Mouse (Mus musculus) right cerebral cortex, postnatal 36 days (tissue): ENCODE data around the gene Tbx15.

ENCODE experiments used
- DNase-seq, 2 experiments: peaks; one replicate each; pipeline ENCODE4 v3.0.0; 2022; ENCODE audit warnings: low spot score in 2 of 2, mixed read lengths in 1 of 2

Tbx15 gene

DNA sequence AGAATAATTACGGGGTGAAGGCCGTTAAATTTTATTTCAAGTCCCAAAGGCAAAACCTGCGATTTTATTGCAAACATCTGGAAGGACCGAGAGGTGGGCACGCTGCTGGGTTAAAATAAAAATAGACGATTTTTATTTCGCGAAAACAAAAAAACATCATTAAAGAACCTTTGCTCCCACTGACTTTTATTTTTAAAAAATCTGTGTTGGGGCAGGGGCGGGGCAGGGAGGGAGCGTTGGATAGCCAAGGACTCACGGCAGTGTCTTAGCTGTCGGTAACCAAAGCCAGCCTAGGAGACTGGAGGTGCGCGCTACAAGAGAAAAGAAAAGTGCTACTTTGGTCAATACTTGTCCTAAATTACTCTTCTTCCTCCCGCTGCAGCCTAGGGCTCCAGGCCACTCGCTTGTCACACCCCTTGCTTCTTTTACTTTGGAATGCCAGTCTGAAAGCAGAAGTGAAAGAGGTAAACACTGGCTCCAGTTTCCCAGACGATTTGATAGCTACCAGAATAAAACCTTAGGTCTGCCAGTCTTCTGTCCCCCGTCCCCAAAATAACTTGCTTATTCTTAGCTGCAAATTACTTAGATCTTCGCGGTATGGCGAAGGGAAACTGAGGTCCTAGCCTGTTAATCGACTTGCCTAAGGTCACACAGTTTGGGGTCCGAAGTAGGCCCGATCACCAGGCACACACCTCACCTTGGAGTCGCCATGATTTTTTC lies 8.8 kb downstream of the Tbx15 start:
- no peak for DNase-seq

DNA sequence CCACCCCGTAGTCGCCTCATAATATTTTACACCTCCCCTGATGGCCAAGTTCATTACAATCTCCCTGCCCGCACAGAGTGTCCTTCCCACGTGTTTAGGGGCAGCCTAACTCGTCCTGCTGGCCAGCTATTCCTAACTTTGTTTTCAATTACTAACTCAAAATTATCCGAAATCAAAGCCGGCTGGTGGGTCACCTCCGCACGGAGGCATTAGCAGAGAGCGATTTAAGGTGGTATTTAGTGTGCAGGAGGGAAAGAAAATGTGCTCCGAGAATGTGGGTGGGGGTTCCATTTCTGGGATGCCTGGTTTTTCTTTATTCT lies 9.3 kb downstream of the Tbx15 start:
- no peak for DNase-seq

DNA sequence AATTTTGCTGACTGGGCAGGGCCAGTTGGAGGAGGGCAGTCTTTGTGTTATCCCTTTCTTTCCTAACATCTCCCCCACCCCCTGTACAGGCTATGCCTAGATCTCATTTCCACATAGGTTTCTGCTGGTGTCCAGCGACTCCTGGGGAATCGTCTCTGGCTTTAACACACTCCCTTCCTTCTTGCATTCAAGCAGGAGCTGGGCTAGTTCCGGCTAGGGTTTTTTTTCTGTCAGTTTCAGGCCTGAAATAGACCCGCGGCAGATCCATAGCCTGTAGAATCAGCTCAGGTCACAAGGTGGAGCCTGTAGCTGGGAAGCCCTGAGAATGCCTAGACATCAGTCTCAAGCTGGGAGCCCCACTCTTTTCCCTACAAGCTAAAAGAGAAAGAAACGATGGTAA lies 9.7 kb downstream of the Tbx15 start:
- DNase-seq: no peak

DNA sequence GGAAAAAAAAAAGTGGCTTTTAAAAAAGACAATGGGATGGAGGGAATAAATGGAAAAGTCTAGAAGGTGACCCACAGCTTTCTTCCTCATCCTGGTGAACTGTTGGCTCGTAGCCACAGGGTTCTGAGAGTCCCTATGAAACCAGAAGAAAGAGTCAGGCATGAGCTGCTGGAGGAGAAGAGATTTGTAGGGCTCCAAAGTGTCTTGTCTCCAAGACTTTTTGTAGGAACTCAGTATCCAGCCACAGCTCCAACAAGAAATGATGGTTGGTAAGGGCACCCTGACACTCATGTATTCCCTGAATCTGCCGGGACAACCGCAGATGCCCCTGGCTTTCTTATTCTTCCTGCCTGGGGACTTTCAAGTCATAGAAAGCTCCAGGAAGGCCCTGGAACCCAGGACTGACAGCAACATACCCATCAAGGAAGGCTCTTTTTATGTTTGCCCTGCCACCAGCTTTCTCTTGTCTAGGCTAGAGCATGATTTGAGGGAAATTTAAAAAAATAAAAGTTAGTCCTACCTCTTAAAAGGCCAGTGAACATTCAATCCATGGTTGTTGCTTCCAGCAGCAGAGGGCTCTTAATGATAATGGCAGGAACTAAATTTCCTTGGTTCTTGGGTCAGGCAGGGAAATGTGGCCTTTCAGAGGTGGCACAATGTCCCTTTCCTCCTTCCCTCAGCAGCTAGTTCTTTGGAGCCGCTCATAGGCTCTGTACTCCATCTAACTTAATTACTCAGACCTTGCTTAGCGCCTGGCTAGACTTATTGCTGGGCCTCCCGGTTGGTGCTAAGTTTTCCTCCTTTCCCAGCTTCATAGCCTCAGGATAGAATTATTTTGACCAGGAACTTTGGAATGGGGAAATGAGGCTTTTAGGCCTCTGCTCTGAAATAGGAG lies 11.3 kb downstream of the Tbx15 start:
- no peak for DNase-seq

GRCm38 (mm10) chr3:99252461-99253091 lies 12.4 kb downstream of the Tbx15 start:
- no peak for DNase-seq

DNA sequence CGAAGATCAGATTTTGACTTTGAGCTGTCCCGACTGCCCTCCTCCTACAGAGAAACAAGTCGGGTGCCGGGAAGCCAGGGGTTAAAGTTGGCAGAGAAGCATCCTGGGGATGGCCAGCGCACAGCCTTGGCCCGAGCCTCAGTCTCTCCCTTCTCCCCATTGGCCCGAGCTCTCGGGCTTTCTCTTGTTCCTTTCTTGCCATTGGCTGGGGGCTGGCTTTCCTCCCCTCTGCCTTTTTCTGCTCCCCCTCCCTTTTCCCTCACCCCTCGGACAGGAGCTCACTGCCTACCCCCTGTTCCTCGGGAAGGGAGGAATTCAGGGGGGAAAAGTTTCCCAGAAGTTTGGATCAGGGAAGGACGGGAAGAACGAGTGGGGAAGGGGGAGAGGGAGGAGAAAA lies 12.9 kb downstream of the Tbx15 start:
- no peak for DNase-seq

DNA sequence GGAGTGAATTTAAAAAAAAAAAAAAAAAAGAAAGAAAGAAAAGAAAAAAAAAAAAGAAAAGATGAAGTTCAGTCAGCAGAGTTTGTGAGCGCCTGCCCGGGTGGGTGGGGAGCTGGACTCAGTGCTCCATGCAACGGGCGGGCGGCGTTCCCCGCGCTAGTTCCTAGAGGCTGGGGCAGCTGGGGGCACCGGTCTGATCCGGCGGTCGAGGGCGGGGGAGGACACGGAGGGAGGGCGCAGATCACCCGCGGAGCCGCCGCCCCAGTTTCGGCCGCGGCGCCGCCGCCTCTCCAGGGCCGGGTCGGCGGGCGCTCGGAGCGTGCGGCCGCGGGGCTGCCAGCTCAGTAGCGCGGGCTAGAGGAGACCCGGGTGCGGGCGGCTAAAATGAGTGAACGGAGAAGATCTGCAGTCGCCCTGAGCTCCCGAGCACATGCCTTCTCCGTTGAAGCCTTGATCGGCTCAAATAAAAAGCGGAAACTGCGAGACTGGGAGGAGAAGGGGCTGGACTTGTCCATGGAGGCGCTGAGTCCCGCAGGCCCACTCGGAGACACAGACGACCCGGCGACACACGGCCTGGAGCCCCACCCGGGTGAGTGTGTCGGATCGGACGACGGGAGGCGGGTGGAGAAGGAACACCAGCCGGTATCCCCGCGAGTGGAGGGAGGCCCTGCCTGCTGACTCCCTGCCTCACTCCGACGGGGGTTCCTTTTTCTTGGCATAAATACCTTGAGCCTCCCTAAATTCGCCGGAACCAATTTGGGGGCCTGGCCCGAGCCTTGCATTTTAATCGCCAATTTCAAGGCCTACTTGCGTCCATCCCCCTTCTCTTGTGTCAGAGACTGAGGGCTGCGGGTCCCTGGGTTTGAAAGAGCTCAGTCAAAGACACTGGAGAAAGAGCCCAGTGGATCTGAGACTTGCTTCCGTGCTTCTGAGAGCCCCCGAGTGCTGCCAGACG lies 13.6 kb downstream of the Tbx15 start:
- DNase-seq: no peak

DNA sequence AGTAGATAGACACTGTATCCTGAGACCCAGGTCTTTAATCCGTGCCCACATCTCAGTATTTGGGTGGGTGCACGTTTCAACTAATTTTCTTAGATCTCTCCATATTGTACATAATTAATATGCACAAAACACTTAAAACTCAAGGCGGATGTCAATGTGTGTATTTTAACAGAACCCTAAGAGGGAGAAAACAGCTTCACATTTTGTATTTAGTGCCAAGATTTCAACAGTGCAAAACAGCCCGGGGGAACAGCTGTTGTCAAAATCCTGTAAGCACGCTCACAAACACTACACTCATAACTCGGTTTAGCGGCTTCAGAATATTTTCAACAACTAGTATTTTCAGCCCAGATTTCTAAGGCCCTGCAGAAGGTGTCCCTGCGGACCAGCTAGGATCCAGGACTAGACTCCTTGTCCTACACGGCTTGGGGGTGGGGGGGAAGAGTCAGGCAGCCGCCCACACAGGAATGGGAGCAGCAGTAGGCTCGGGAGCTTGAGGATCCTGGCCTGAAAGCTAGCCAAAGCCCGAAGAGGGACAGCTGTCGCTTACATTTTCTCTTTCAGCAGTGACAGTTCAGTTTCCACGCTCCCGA lies 14.5 kb downstream of the Tbx15 start:
- no peak for DNase-seq

GRCm38 (mm10) chr3:99255411-99256365 lies 15.5 kb downstream of the Tbx15 start:
- DNase-seq: no peak

- DNase-seq: no peak
Measured at GRCm38 (mm10) chr3:99256366-99256750, 16.2 kb downstream of the Tbx15 start.

GRCm38 (mm10) chr3:99256766-99257165 lies 16.6 kb downstream of the Tbx15 start:
- DNase-seq: no peak

DNA sequence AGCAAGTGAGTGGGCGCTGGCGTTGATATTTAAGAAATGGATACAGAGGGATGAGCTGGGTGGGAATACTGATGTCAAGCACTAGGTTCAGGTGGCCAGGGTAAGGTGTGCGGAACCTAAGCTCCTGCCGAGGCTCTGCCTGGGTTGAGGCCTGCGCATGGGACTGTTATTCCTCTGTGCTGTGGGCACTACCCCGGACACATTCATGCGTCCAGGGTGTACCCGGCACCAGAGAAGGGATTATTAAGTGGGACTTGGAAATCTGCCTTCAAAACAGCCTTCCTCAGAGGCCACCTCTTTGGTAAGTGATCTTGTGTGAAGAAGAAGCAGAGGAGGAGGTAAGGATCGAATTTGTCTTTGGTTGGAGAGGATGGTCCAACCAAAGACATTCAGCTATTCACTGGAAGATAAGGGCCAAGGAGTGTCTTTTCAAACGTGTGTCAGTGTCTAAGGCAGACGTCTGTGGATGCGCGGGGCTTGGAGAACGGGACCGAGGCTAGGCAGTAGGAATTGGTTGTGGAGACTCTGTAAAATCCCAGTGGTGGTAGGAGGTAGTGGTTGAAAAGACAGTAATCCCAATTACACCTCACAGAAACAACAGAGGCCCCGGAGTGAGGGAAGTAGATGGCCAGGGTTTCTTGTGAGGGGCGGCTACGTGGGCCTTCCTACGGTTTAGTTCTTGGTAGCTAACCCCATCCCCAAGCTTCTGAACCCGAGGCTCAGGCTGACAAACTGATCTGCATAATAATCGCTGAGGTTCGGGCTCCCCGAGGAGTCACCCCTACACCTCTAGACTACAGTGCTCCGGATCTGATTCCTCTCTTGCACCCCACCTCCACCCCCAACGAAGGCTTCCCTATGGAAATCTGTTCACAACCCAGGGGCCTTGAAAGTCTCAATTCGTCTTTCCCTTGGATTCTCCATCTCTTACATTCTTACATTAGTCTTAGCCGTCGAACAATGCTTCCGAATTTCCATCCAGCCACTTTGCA lies 17.7 kb downstream of the Tbx15 start:
- no peak for DNase-seq

DNA sequence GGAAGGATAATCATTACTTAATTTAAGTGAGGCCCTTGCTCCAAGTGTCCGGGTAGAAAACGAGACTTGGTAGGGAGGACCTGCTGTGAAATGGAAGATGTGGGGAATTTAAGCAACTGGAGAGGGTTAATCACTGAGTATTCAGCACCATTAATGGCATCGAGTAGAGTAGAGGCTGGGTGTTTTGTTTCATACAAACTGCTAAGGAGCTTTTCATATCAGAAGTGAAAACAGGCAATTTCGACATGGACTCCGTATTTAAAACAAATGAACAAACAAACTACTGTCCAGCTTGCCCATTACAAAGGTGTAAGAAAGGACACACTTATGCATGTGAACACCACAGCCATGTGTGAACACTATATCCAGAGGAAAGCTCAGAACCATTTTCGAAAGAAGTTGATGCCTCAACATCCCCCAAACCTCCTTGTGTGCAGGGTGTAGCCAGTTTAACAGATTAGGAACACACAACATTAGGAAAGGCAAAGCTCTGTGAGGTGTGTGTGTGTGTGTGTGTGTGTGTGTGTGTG lies 19.6 kb downstream of the Tbx15 start:
- DNase-seq: no peak

DNA sequence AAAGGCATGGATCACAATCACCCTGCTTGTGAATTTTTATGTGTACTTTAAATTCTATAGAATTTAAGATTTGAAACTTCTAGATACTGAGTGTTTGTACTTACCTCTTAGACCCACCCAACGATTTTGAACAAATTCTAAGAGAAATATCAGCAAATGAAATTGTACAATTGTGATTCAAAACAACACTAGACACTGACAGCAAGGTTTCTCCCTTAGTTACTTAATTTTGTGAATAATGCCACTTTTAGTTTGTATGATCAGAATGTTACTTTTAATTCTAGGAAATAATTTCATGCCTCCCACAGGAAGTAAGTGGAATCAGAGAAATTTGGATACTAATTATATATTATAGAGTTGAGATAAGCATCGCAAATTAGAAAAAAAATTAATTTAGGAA lies 20.2 kb downstream of the Tbx15 start:
- no peak for DNase-seq

GRCm38 (mm10) chr3:99261371-99261791 lies 21.2 kb downstream of the Tbx15 start:
- no peak for DNase-seq

DNA sequence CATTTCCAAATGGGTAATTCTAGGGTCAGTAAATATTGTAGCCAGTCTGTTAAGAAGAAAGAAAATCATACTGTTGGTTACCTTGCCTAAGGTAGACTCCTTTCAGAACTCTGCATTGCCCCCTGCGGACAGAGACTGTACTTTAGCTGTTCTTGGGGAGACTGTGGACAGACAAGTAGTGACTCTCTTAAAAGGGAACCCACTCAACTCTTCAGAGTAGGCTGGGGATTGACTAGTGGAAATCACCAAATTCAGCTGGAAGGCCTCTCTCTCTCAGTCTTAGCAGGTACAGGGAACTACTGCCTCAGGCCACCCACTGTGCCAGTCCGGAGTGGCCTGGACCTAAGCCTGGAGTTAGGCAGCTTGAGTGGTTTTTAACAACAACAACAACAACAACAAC lies 21.8 kb downstream of the Tbx15 start:
- DNase-seq: no peak

DNA sequence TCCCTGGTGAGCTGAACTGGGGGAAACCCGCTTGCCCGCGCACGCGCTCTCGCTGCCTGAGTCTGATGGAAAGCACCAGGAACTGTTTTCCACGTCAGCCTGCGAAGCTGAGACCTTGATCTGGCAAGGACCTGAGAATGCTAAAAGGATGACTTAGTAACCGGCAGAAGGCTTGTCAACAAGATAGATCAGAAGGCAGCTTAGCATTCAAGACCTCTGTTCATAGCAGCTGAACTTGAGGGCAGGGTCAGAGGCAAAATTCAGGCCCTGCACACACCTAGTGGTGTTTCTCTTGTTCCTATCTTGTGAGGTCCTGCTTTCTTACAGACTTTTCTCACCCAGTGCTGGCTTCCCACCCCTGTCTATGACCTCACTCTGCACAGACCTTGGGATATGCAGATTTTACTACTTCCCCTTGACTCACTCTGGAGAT lies 23.3 kb downstream of the Tbx15 start:
- no peak for DNase-seq

DNA sequence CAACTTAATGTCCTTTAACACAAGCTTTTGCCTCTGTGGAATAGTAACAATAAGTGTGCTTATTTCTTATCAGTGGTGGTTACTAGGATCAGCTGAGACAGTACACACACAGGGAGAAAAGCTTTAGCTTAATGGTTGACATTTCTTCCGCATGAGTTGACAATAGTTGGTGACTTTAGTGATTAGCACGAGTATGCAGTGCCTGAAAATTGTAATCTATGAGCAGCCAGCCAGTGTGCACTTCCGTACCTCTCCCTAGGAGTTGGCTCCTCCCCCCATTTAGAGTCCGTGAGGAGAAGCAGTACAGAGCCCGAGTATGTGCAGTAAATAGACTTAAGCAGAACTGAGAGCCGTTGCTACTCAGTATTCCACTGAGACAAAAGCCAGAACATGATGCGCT lies 24.5 kb downstream of the Tbx15 start:
- no peak for DNase-seq
